Mouse (Mus musculus): ENCODE data around the gene Eps8l3. TPM values are rescaled to one million over a fixed set of nuclear protein-coding genes. Genes with fewer than 3 reads are reported as not detected.

Gene Eps8l3
- polyA plus RNA-seq, 1 experiment: not detected

DNA sequence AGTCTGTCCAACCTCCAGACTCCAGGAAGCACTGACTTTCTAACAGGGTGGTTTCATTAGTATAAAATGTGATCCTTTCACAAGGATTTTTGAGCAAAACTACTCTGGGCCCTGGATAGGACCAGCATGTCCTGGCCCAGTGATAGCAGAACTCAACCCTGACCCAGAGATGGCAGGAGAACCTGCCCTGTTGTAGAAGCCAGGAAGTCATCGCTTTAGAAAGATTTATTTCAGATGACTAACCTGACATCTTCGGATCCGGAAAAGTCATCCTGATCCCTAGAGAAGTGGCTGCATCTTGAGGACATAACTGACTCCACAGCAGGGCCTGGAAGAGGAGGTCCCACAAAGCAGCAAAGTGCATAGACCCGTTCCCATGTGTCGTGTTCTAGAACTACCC, 37.2 kb upstream of the Eps8l3 start:
- Histone ChIP-seq H3K4me3 (replicated peaks; ENCODE audit: extremely low read depth, low read depth, low read length) (no peak overlapping the region), H3K4me1 (ENCODE audit: control insufficient read depth, insufficient read depth, low read length) (peaks cover 5% of the 10 kb centered on the region)
- DNase-seq: no peak
- 96% methylated on average over 5 of the region's 5 CpGs for WGBS
- TF ChIP-seq POLR2A (IDR thresholded peaks at IDR 0.05; ENCODE audit: borderline replicate concordance, extremely low read depth, low read depth, low read length) (no peak), CTCF (IDR thresholded peaks at IDR 0.05; ENCODE audit: insufficient read depth, low read length) (no peak)

DNA sequence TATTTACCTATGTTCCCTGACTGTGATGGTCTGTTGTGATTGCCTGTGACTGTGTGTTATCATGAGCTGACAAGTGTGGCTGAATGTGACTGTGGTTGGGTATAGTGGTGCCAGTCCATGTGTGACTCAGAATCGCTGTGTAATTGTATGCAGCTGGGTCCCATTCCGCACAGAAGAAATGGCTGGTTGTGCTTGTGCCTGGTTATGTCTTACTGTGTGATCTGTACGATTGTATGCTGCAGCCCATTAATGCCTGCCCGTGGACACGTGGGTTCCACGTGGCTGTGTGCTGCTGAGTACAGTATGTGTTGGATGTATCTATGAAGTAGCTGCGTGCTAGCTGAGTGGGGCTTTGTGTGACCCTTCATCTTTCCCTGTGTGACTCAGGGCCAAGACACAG, 36.2 kb upstream of the Eps8l3 start:
- TF ChIP-seq CTCF (IDR thresholded peaks at IDR 0.05; ENCODE audit: insufficient read depth, low read length) (no peak), POLR2A (IDR thresholded peaks at IDR 0.05; ENCODE audit: borderline replicate concordance, extremely low read depth, low read depth, low read length) (no peak)
- DNase-seq: no peak
- H3K4me1 ChIP-seq (ENCODE audit: control insufficient read depth, insufficient read depth, low read length): peaks cover 5% of the 10 kb centered on the region
- WGBS: 89% methylated on average over 7 of the region's 7 CpGs
- no peak overlapping the region for H3K4me3 ChIP-seq (replicated peaks; ENCODE audit: extremely low read depth, low read depth, low read length)

DNA sequence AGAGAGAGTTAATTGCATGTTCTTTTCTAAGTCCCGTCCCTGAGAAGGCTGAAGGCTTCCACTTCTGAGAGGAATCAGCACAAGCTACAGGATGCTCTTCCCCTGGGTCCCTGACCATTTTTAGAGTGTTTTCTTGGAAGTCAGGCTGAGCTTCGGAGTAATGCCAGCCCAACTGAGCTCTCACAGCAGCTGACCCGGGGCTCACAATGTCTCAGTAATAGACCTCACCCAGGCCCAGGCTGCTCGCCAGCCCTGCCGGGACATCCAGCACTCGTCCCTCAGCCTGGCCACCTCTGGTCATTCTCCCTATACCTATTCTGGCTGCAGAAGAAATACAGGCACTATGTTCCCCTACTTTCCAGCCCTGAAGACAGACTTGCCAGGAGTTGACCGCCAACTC, 35.7 kb upstream of the Eps8l3 start:
- TF ChIP-seq POLR2A (IDR thresholded peaks at IDR 0.05; ENCODE audit: borderline replicate concordance, extremely low read depth, low read depth, low read length) (no peak), CTCF (IDR thresholded peaks at IDR 0.05; ENCODE audit: insufficient read depth, low read length) (no peak)
- DNase-seq: no peak
- WGBS: 64% methylated on average over 7 of the region's 7 CpGs
- peaks cover 5% of the 10 kb centered on the region for H3K4me1 ChIP-seq (ENCODE audit: control insufficient read depth, insufficient read depth, low read length)
- no peak overlapping the region for H3K4me3 ChIP-seq (replicated peaks; ENCODE audit: extremely low read depth, low read depth, low read length)

DNA sequence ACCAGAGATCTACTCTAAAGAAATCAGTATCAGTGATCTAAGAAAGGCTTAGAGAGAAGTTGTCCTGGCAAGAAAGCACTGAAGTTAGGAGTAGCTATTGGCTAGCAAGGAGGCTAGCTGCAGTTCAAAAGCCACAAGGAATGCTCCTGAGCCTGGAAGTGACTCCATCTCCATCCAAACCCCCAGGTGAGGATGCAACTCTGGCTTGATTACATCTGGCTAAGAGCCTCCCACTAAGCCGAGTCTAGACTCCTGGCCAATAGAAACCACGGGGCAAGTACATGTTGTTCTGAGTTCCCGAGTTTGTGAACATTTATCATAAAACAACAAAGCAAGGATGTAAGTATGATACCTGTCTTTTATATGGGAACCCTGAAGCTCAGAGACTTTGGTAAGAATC, 33.6 kb upstream of the Eps8l3 start:
- no peak for DNase-seq
- 86% methylated on average over 3 of the region's 3 CpGs for WGBS
- TF ChIP-seq CTCF (IDR thresholded peaks at IDR 0.05; ENCODE audit: insufficient read depth, low read length) (no peak), POLR2A (IDR thresholded peaks at IDR 0.05; ENCODE audit: borderline replicate concordance, extremely low read depth, low read depth, low read length) (no peak)
- Histone ChIP-seq H3K4me1 (ENCODE audit: control insufficient read depth, insufficient read depth, low read length) (peaks cover 5% of the 10 kb centered on the region), H3K4me3 (replicated peaks; ENCODE audit: extremely low read depth, low read depth, low read length) (no peak overlapping the region)

DNA sequence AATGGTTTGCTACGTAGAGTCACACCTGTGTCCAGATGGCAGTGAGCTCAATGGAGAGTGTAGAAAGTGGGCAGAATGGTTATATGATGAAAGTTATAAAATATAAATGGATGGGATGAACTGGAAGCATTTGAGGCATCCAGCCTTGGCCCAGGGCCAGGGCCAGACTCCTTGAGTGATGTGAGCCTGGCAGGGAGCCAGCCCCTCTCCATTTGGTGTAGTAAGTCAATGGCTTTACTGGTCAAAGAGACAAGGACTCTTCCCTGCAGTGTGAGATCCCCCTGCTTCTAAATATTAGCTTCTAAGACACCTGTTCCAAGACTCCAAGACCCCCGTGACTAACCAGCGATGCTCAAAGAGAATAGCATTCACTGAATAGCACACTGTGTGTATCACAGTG, 33.0 kb upstream of the Eps8l3 start:
- Histone ChIP-seq H3K4me3 (replicated peaks; ENCODE audit: extremely low read depth, low read depth, low read length) (no peak overlapping the region), H3K4me1 (ENCODE audit: control insufficient read depth, insufficient read depth, low read length) (peaks cover 5% of the 10 kb centered on the region)
- 72% methylated on average over 3 of the region's 3 CpGs for WGBS
- DNase-seq: no peak
- TF ChIP-seq POLR2A (IDR thresholded peaks at IDR 0.05; ENCODE audit: borderline replicate concordance, extremely low read depth, low read depth, low read length): no peak
- no peak for TF ChIP-seq CTCF (IDR thresholded peaks at IDR 0.05; ENCODE audit: insufficient read depth, low read length)

DNA sequence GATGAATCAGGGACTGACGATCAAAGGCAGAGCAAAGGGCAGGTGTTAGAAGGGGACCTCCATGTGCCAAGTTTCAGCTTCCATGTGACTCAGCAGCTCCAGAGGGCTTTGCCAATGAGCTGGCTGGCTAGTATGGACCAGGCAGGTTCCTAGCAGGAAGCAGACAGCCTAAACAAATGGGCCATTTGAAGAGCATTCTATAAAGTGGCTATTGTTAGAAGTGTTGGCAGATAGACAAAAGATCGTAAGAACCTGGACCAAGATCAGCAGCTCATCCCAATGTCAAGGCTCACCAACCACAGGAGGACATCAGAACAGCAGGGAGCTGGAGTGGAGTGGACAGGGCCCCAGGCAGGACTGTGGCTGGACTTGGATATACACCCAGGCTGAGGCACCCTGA, 32.5 kb upstream of the Eps8l3 start:
- no peak for DNase-seq
- no peak for TF ChIP-seq POLR2A (IDR thresholded peaks at IDR 0.05; ENCODE audit: borderline replicate concordance, extremely low read depth, low read depth, low read length)
- TF ChIP-seq CTCF (IDR thresholded peaks at IDR 0.05; ENCODE audit: insufficient read depth, low read length): no peak
- Histone ChIP-seq H3K4me1 (ENCODE audit: control insufficient read depth, insufficient read depth, low read length) (peaks cover 6% of the 10 kb centered on the region), H3K4me3 (replicated peaks; ENCODE audit: extremely low read depth, low read depth, low read length) (no peak overlapping the region)
- WGBS: 41% methylated on average over 2 of the region's 2 CpGs

DNA sequence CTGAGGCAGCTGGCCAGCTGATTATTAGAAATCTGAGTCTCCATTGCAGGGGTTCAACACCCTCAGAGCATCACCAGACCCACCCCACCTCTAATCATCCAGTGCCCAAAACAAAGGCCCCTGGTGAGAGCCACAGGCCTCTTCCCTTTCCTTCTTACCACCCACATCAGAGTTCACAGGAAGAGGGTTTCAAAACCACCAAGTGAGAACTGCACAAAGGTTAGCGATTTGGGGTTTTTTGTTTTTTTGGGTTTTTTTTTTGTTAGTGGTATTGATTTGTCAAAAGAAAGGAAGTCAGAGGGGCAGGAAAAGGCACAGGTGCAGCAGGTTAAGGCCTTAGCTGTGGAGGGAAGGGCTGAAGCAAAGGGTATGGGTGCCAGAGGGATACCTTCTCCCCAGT, 30.9 kb upstream of the Eps8l3 start:
- WGBS: 90% methylated on average over 1 of the region's 1 CpGs
- H3K4me1 ChIP-seq (ENCODE audit: control insufficient read depth, insufficient read depth, low read length): peaks cover 8% of the 10 kb centered on the region
- H3K4me3 ChIP-seq (replicated peaks; ENCODE audit: extremely low read depth, low read depth, low read length): no peak overlapping the region
- no peak for DNase-seq
- TF ChIP-seq CTCF (IDR thresholded peaks at IDR 0.05; ENCODE audit: insufficient read depth, low read length): no peak
- TF ChIP-seq POLR2A (IDR thresholded peaks at IDR 0.05; ENCODE audit: borderline replicate concordance, extremely low read depth, low read depth, low read length): no peak

DNA sequence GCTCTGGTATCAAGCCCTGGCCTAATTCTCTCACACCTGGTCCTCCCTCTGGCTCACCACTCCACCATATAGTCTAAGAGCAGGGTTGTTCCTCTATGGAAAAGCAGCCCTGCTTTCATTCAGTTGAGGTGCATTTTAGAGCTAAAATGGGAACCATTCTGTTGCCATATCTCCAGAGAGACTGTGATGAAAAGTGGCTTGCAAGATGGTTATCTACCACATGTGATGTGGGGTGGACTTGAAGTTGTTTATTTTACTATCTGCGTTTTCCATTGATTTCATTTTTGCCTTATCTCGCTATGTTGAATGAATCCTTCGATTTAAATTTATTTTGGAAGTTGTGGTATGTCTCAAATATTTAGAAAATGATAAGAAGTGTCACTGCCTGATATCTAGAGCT, 30.2 kb upstream of the Eps8l3 start:
- Histone ChIP-seq H3K4me3 (replicated peaks; ENCODE audit: extremely low read depth, low read depth, low read length) (no peak overlapping the region), H3K4me1 (ENCODE audit: control insufficient read depth, insufficient read depth, low read length) (peaks cover 8% of the 10 kb centered on the region)
- WGBS: 38% methylated on average over 3 of the region's 3 CpGs
- DNase-seq: no peak
- no peak for TF ChIP-seq POLR2A (IDR thresholded peaks at IDR 0.05; ENCODE audit: borderline replicate concordance, extremely low read depth, low read depth, low read length)
- TF ChIP-seq CTCF (IDR thresholded peaks at IDR 0.05; ENCODE audit: insufficient read depth, low read length): no peak

DNA sequence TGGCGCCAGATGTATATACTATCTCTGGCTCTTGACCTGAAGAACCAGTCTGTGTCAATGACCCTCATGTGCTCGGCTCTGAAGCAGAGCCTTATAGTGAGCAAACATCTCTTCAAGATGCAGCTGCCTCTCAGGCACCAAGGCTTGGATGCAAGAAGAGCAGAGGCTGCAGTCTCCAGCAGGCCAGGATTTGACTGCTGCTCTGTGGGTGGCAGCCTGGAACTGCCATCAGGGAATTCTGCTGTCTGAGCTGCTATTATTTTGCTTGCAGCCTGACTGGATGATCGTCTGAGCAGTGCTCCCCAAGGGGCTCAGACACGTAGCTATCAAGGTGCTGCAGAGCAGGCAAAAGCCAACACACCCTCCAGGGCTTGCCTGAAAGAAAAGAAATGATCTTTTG, 28.9 kb upstream of the Eps8l3 start:
- H3K4me1 ChIP-seq (ENCODE audit: control insufficient read depth, insufficient read depth, low read length): peaks cover 8% of the 10 kb centered on the region
- WGBS: 79% methylated on average over 4 of the region's 4 CpGs
- TF ChIP-seq CTCF (IDR thresholded peaks at IDR 0.05; ENCODE audit: insufficient read depth, low read length) (no peak), POLR2A (IDR thresholded peaks at IDR 0.05; ENCODE audit: borderline replicate concordance, extremely low read depth, low read depth, low read length) (no peak)

DNA sequence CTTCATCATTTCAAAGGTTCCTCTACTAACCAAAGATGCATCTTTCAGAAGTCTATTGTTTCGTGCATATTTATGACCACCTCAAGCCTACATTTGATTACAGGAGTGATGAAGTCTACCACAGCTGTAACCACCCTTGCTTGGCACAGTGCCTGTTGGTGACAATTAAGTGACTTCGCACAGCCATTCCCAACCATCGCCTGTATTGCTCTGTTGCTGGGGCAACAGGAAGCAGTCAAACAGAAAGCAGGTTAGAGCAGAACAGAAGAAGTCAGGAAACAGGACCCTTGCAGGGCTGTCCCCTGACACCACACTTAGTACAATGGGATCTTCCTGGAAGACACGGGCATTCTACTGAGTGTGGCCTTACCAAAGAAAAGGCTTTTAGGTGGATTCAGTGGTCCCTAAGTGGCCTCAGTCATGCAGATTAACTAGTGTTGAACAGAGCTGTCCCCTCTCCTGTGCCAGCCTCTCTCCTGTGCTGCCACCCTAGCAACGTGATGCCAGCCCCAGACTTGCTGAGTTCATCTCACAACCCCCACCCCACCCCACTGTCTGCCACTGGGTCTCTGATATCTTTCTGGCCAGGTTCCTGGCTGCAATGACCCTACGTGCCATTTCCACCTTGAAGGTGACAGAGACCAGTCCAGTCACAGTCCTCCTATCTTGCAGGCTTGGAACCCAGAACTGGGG, 27.9 kb upstream of the Eps8l3 start:
- no peak overlapping the region for H3K4me3 ChIP-seq (replicated peaks; ENCODE audit: extremely low read depth, low read depth, low read length)
- DNase-seq: no peak
- 61% methylated on average over 6 of the region's 6 CpGs for WGBS
- H3K4me1 ChIP-seq (ENCODE audit: control insufficient read depth, insufficient read depth, low read length): peaks cover 5% of the 10 kb centered on the region
- TF ChIP-seq POLR2A (IDR thresholded peaks at IDR 0.05; ENCODE audit: borderline replicate concordance, extremely low read depth, low read depth, low read length) (no peak), CTCF (IDR thresholded peaks at IDR 0.05; ENCODE audit: insufficient read depth, low read length) (no peak)

More for the DNA sequence above, 28.9 kb upstream of the Eps8l3 start:
- no peak for DNase-seq
- H3K4me3 ChIP-seq (replicated peaks; ENCODE audit: extremely low read depth, low read depth, low read length): no peak overlapping the region
